Mouse (Mus musculus) urinary bladder, adult 18-20 months (tissue): ENCODE data around the gene Ccdc13.

Experiments used
- DNase-seq, 2 experiments: peaks; one replicate each; pipeline ENCODE4 v3.0.0; 2022; ENCODE audit warnings: low spot score in 2 of 2, mixed read lengths in 2 of 2

Ccdc13 gene

DNA sequence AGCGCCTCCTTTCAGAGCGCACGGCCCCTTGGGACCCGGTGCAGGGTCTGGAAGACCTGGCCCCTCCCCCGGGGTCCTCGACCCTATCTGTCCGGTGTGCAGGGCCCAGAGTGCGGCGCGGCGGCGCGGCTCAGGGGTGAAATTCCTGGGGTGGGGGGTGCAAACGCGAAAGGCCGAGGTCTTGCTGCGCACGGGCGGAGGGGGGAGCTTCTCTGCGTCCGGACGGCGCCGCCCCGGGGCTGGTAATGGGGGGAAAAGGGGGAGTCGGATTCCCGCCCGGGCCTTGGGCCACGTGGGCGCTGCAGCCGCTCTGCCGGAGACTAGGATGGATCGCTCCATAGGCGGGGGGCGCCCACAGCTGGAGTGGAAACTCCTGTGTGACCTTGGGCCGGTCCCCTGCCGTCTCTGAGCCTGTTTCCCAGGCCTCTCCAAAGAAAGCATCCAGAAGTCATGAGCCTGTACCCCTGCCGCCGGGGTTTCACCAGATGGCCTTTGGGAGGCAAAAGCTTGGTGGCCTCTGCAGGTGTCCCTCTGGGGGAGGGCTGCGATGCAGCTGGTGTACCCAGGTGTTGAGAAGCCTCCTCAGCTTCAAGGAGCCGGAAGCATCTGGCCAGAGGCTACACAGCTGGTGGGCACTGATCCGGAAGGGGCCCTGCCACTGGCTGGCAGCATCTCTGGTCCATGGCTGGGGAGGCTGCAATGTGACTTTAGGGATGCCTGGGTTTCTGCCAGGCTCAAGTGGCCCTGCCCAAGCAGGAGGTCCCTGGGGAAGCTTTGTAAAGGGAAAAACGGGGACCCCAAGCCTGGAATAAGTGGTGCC, 78.8 kb downstream of the Ccdc13 start:
- DNase-seq = peak; percentile 25 to 62

DNA sequence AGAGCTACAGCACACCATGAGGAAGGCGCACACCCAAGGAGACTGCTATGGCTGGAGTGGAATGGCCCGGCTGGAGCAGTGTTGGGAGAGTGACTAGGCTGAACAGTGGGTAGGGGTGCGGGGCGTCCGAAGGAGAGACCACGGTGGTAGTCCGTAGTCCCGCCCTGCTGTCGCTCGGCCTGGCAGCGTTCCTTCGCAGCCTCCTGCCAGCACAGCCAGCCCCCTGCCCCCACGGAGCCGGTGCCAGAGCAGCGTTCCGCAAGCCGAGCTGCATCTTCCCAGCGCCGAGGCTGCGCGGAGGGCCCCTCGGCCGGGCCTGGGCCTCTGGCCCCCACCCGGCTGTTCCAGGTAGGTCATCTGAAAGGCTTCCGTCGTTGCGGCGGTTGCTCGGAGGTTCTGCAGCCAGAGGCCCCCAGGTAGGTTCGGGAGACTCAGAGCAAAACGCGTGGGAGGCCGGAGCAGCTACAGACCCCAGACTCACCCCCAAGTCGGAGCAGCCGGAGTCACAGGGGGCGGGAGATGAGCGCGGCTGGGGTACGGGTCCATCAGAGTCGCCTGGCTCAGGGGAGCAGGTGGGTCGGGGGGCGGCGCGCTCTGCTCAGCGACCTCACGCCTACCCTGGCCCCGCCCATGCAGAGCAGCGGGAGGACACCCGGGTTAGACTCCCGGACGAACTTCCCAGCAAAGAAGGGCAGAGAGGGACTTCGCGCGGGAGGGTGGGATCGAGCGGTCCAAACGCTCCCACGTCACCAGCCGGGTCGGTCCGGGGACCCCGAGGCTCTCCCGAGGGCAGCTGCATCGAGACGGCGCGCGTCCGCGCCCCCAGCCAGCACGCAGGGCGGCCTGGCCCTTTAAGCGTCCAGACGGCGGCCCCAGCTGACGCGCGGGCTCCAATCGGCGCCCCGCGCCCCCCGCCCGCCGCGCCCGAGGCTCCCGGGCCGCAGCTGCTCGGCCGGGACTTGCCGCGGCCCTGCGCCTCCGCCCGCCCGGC, 79.9 kb downstream of the Ccdc13 start, which contains the start of gene Zfp651:
Zfp651 (plus strand) TSS at position 240 of the 991 bp plus-strand sequence.
- peak in 1 of 2 experiments; percentile 44 for DNase-seq

DNA sequence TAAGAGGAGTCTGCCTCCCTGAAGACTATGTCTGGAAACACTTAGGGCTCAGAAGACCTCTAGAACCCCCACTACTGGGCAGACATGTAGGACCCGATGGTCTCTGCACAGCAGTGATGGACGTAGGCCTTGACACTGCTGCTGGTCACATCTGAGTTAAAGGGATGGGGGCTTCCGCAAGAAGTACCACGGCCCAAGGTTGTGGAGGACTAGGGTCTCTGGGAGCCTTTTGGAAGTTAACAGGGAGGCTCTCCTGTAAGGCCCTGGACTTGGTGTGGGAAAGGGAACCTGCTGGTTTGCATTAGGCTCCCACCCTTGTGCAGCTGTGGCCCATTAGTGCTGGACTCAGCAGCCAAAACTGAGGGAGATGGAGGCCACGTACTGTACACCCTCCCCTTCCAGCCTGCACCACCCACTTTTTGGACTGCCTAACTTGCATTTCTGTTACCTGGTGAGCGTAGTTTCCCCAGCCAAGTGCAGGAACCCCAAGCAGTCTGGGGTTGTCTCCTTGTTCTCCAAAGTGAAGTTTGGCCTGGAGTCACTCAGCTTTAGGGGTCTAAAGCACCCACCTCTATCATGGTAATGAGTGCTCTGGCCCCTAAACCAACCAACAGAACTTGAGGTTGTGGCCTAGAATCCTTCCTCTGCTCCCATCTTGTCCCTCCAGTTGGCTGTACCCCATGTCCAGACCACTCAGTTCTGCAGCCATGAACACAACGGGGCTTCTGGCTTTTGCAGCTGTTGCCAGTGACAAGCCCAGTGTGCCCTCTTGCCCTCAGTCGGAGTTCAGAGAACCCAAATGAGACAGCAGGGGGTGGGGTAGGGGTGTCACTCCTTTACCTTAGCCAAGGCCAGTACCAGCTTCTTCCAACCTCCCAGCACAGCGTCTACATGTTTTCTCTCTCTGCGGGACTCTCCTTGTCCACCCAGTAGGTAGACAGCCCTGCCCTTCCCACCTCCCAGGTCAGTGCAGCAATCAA, 81.1 kb downstream of the Ccdc13 start:
- DNase-seq = peak in 1 of 2 experiments; percentile 29

DNA sequence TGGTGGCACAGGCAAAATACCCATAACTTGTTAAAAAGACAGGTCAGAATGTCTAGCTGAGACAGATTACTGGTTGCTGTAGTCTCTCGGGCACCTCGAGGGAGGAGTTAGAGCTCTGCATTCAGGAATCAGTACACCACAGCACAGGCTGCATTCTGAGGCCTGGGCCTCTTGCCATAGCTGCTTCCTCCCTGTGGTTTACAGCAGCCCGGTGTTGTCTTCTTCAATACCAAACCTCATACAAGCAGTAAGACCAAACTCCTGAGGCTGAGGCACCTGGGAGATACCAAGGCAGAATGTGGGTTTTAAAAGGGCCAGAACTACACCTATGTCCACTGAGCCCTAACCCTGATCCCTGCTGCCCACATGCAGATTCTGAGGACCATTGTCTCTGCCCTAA, 81.8 kb downstream of the Ccdc13 start:
- DNase-seq = no peak

DNA sequence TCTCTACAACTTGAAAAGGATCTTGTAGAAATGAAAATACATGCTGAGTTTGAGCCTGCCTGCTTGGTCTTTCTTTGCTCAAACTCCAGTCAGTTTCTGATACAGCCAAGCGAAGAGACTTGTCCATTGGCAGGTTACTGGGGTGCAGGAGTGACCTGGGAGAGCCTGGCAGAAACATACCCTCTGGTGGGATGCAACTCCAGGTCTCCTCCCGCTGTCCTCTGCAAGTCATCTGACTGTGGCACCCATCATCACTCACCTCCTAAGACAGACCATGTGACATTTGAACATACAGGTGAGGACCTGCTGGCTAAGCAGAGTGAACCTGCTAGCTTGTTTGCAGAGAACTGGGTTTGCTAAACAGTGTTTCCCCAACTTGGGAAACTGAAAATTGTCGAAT, 82.5 kb downstream of the Ccdc13 start:
- DNase-seq = no peak

DNA sequence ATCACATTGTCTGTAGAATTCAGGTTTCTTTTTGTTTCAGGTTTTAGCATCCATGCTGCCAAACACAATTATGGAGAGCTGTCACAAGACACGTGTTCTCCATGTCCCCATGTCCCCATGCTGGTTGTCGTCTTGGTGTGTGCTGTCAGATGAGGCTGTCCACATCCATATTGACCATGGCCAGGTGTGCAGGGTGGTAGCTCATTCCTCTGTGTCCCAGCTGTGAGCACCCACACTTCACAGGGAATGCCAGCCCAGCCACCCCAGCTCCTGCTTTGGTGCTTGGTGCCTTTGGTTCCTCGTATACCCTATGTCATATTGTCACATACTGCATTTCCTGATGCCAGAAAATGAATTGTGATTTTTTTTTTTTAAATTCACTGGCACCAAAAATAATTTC, 84.6 kb downstream of the Ccdc13 start:
- no peak for DNase-seq

DNA sequence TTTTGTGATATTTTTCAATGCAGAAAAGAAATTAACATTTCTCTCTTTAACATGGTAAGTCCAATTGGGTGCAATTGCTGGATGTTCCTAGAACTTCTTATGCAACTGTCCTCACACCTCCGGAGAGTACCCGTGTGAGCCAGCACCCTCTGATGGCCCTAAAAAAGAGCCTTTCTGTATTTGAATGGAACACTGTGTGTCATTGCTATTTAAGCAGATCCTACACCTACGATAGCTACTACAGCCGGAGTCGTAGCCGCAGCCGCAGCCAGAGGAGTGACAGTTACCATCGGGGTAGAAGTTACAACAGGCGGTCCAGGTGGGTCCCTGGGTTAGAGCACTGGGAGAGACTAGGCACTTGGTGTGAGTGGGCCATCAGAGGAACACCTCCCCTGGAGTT, 86.5 kb downstream of the Ccdc13 start:
- no peak for DNase-seq
